Mouse (Mus musculus): ENCODE results near the gene Akap8l.

DNA sequence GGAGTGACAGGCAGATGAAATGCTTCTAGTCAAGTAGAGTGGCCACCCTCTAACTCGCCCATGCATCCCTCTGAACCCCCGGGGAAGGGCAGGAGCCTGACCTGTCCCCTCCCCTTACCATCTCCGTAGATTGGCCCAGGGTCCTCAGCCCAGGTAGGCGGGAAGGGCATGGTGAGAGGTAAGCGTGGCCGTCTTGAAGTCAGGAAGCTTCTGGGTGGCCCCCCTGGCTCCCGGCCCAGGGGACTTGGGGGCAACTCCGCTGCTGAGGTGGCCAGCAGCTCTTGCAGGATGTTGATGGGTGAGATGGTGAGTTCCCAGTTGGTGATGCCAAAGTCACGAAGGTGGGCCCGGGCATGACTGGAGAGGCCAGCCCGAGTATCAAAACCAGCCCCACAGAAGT lies 17.3 kb upstream of the Akap8l start:
- no peak for TF ChIP-seq POLR2A (IDR thresholded peaks at IDR 0.05; ENCODE audit: low read depth, low read length)
- no peak for TF ChIP-seq CTCF (conservative IDR thresholded peaks at IDR 0.05; ENCODE audit: insufficient read depth, insufficient read length, low read depth, low read length)
